Mouse (Mus musculus) cerebellum, adult 18-20 months (tissue): ENCODE data around the gene Malrd1.

Experiments used
- DNase-seq, 2 experiments: peaks; one replicate each; pipeline ENCODE4 v3.0.0; 2021

Malrd1 gene

DNA sequence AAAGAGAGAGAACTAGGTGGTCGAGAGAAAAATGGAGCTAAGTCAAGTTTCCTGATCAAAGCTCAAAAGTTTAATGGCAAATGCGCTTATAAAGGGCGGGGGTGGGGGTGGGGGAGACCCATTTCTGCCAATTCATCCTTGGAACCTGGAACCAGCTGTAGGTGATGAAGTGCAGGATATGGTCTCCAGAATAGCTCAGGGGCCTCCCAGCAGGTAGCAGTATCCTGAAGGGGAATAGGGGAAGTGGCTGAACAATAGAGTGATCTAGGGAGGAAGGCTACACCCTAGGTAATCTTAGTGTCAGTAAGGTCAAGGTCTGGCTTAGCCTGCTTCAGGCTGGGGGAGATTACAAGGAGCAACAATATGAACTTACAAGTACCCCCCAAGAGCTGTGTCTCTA lies 506.5 kb downstream of the Malrd1 start:
- DNase-seq: no peak

DNA sequence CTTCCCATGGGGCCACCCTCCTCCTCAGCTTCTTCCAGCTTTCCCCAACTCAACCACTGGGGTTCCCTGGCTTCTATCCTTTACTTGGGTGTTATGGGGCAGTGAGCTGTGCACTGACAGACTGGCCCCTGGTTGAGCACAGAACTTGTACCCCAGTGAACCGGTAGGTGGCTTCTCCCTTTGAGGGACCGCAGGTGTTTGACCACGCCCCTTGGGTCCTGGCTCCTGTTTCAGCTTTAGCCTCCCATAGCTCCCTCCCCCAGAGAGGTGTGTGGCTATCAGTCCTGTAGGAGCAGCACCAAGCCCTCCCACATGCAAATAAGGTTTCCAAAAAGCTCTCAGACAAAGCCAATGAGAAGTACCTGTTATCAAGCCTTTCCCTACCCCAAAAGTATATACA lies 584.4 kb downstream of the Malrd1 start:
- no peak for DNase-seq

DNA sequence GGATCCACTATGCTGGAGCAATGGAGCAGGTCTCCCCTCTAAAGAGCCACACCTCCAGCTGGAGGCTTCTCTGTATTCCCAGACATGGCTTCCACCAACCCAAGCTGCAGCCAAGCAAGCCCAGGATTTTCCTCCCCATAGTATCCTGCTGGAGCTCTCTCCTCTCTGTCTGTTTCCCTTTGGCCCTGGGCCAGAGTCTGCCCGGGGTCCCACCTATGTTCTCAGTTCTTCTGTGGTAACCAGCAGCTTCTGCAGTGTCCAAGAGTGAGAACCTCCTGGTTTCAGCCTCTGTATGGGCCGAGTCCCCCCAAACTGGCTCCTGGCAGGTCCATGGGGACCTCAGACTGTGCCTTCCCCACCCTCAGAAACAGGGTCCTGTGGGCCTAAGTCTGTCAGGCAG lies 587.1 kb downstream of the Malrd1 start:
- no peak for DNase-seq

DNA sequence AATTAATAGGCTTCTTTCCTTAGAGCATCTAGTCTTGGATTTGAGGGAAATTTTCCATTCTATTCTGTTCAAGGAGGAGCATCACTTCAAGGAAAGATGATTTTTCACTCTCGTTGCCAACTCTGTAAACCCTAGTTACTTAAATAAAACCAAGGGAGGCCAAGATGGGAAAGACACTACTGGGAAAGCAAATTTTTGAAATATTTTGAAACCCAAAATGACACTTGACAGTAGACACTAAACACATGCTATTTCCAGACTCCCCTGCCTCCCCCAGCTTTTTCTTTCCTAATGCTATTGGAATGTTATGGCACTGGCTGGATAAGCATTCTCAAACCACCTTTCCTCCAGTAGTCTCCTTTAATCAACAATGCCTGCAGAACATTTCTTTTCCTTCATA lies 621.7 kb downstream of the Malrd1 start:
- DNase-seq: no peak

DNA sequence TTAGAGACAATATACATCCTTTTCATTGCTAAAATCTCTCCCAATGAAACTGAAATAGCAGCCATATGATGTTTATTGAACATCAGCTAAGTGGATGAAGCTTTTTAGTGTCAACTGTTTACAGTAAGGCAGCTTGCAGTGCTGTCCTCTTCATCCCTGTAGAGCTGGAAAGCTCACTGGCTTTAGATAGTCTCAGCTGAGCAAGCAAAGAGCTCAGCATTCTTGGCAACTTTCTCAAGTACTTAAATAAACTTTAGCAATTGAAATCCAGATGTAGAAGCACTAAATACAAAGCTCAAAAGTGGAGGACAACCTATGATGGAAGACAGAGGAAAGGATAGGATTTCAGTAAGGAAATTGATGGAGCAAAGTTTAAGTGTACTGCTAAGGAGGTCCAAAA lies 626.3 kb downstream of the Malrd1 start:
- DNase-seq: no peak

DNA sequence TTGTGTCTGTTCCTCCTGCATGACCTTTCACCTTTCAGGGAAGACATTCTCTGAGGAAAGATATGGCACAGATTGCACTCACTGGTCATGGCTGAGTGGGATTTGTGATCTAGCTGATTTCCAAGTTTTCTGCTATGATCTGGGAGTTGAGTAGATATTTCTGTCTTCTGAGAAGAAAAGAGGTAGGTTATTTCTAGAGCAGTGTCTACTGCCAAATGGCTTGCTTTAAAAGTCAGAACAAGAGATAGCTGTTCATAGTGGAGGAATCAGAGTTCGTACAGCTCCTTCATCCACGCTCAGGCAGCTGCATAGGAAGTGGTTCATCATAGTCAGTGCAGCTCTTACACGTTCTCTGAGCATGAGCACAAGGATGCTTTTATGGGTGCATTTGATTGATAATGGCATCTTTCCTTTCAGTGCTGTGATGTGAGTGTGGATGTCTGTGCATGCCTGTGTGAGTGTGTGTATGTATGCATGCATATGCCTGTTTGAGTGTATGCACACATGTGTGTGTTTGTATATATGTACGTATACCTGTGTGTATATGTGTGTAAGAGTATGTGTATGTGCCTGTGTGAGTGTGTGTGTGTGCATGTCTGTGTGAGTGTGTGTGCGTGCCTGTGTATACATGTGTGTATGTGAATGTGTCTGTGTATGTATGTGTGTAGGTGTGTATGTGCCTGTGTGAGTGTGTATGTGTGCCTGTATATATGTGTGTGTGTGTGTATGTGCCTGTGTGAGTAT lies 637.1 kb downstream of the Malrd1 start:
- DNase-seq: no peak

DNA sequence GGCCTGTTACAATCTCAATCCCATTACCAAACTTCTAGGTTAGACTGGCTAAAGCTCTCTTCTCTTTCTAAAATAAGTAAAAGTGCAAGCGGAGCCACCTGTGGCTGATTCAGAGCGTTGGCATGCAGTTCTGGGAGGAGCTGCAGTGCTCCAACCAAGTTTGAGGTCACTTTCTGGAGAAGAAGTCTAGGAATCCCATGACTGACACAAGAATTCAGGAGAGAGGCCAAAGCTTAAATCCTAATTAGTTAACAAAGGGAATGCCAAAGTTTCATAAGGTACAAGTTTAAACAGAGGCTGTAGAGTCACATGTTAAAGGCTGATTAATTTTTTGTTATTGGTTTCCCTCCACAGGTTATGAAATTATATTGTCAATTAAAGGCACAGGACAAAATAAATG lies 642.3 kb downstream of the Malrd1 start:
- no peak for DNase-seq

DNA sequence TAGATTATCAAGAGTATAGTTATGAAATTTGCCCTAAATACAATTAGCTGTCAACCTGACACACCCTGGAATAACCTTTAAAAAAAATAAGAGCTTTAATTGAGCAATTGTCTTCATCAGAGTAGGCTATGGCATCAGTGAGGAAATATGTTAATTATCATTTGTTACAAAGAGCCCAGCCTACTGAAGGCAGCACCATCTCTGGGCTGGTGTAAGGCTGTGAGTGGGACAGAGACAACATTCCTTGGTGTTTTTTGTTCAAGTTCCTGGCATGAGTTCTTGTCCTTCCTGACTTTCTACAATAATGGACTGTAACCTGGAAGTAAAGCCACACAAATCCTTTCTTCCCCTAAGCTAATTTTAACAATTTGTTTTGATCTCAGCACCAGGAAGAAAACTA lies 645.8 kb downstream of the Malrd1 start:
- no peak for DNase-seq

DNA sequence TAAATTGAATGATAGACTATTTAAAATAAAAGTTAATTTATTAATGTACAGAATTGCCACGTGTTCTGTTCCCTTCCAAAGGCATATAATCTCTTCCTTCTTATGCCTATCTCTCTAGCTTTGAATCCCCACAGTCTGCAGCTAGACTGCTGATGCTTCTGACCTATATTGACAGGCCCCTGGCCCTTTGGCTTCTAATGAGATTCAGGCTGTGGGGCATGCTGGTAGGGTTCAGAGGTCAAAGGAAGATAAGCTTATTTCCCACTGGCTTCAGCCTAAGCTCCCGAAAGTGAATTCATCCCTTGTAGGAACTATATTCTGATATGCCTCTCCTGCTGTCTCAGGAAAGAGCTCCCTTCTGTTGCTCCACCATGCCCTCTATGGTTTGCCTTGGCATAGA lies 647.1 kb downstream of the Malrd1 start:
- DNase-seq: no peak

DNA sequence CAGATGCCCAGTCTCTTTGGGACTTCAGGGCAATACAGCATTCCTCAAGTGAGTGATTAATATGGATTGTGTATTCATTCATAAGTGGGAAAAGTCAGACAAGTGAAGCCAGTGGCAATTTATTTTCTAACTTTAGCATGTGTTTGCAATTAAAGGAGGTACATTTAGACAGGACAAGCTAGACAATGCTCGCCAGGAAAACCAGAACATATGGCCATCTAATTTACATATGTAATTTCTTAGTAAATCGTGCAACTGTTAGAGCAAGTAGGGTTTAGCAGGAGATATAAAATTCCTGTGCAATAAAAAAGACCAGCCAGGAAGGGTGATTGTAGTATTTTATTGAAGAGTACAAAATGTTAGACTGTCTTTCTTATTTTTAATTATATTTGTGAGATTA lies 655.9 kb downstream of the Malrd1 start:
- no peak for DNase-seq

DNA sequence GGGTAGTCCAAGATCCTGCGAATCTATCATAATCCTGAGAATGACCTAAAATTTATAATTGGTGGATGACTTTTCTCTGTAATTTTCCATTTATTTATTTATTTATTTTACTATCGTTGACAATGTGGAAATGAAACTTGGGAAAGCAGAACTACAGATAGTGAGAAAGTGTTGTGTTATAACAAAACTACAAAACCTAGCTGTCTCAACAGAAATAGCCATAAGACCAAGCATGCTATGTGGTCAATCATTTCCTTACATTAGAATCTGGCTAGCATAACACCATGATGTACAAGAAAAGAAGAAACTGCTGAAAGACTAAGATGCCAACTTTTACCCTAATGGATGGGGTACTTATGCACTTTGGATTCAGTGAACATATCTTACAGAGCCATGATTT lies 656.9 kb downstream of the Malrd1 start:
- no peak for DNase-seq

DNA sequence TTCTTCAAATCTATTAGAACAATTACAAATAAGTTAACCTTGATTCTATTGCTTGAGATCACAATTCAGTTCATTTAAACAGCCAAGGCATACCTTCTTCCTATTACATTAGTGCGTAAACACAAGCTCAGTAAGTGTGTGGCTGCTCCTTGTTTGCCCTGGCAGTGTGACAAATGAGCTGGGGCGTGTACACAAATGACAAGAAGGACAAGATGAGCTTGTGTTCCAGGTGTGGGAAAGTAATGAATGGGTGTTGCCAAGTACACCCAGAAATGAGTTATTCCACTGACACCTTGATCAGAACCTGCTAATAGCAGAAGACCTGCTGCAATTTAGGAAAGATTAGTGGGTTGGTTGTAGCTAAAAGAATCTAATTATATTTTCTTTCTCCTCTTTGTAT lies 683.7 kb downstream of the Malrd1 start:
- no peak for DNase-seq

DNA sequence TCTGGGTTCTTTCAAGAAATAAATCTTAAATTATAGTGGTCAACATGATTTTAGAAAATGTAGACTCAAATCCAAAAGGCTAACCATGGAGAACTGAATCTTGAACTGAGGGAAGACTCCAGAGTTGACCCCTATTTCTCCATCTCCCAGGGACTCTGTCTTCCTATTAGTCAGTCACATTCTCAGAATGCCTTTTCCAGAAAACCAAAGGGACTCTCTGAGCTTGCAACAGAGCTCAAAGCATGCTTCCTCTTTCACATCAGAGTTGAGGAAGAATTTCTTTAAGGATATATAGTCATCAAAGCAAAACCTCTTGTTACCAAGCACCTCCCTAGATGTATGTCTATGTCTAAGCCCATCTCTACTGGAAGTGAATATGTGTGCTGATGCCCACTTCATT lies 686.5 kb downstream of the Malrd1 start:
- no peak for DNase-seq

DNA sequence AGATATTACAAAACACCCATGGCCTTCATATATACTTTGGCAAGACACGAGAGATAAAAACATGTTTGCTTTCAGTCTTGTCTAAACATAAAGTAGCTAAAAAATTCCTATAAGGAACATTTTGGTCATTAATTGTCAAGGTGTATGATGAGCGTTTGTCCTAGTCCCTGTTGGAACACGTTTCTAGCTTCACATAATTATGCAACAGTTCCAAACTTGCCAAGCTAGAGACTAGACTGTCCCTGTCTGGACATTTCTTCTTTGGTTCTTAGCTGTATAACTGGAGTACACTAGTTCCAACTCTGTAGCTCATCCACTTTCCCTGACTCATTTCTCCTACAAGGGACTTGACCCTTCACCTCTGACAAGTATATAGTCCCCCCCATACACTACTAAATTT lies 687.8 kb downstream of the Malrd1 start:
- DNase-seq: no peak

DNA sequence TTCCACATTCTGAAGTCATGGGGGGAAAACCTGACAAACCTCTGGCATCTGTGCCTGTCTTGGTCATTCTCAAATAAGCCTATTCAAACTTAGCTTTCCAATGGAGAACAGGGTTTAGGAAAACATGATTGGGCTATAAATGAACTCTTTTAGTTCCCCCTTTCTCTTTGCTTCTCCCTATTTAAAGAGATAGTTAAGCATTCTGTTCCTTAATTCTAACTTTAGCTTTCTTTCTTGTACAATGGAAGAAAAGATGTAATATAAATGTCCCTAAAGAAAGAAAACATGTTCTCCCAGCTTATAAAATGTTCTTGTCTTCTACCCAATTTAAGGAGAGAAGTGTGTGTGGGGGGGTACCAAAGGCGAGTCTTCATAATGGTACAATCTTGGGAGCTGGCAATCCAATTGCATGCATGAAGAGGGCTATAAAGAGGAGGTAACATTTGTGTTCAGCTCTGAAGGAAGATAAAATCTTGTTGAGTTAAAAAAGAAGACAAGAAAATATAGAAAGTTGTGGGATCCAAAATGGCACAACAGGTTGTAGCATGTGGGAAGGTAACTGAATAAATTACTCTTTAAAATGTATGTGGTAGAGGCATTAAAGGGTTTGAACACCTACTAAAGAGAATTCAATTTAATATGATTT lies 702.0 kb downstream of the Malrd1 start:
- no peak for DNase-seq

DNA sequence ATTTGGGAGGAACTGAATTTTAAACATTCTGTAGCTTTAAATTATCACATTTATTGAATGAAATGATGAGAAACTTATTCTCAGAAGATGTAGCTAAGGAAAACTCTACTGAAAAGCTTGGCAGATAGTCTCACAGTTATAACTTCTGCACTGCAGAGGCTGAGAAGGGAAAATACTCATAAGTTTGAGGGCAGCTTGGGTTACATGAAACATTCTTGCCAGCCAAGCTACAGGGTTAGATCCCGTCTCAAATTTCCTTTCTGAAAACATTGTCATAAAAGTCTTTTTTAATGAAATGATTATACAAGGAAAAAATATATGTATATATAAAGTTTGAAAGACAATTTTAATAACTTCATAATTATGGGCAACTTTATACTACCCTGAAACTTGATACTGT lies 714.6 kb downstream of the Malrd1 start:
- no peak for DNase-seq

DNA sequence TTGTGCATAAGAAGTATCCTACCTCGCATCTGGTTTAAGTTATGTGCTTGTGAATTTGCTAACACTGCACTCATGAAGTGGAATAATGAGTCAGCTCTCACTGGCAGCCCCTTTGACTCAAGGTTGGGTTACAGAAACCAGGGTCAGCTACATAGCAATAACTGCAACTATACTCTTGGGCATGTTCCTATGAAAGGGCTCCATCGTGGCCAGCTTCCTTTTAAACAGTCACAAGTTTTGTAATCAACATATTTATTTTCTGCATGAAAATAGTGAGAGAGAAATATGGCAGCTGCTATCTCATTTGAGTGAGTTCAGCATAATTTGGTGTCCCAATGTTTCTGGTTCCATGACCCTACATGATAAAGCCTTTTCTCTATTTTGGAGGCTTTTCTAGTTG lies 716.8 kb downstream of the Malrd1 start:
- no peak for DNase-seq

DNA sequence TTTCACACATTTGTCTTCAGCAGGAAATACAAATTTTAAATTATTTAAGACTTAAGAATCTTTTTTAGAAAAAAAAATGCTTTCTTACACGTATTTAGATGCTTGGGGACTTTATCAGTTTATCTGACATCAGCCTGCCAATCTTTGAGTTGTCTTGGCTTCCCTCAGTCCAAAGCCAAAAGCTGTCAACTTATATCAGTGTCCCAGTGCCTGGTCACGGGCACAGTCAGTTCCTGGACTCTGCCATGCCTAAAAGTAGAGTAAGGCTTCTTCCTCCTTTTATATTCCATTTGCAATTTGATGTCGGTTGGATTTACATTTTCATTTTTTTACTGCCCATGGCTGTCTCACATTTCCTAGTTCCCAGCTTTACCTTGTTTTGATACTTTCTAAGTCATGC lies 722.6 kb downstream of the Malrd1 start:
- no peak for DNase-seq

DNA sequence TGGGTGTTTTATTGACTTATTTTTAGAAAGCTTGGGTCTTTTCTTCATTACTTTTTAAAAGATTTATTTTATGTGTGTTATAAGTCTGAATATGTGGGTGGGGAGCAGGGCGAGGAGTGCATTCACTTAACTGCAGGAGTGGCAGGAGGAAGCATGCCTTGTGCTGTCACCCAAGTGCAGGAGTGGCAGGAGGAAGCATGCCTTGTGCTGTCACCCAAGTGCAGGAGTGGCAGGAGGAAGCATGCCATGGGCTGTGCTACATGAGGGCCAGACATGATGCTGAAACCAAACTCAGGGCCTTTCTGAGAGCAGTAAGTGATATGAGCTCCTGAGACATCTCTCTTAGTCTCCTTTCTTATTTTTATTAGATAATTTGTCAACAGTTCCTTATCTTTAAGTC lies 726.0 kb downstream of the Malrd1 start:
- no peak for DNase-seq
